Mouse (Mus musculus): ENCODE results near the gene Fam136a.

DNA sequence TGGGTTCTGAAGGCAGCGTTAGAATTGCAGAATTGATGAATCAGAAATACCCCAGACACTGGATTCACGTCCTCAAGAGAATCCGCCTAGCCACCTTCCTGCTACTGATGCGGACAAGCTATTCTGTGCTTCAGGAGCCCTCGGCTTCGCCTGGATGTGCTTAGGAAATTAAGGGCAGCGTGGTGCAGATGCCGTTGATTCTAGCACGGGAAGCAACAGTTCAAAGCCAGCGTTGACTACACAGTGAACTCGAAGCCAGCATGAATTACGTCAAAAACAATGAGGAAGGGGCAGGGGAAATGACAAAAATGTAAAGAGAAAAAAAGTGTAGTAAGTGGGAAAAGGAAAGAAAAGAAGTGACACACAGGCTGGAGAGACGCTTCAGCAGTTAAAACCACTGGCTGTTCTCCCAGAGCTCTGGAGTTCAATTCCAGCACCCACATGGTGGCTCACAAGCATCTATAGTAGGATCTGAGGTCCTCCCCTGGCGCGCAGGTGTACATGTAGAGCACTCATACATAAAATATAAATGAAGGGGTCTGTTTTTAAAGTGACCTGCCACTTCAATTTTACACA lies 5.4 kb downstream of the Fam136a start, which contains the start of gene Snrpg:
- TF ChIP-seq CTCF (IDR thresholded peaks at IDR 0.05; ENCODE audit: extremely low read depth, insufficient read depth, insufficient read length, insufficient replicate concordance) (no peak), POLR2A (IDR thresholded peaks at IDR 0.05; ENCODE audit: low read depth, low read length) (no peak)

All from spleen, adult 2 months (tissue).